In the genomic region with DNA sequence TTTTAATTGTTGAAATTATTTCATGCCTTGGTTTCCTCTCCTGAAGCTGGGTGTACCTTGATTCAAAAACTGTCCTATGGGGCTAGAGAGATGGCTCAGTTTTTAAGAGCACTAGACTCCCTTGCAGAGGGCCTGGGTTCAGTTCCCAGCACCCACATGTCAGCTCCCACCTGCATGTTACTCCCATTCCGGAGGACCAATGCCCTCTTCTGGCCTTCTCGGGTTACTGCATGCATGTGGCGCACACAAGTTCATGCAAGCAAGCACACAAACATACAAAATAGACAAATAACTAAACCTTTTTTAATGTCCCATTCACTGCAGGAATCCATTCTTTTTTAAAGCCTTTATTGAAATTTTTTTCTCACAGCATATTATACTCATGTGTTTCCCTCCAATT, we compare ENCODE assay signal across 22 mouse cellular contexts. TPM values are rescaled to one million over a fixed set of nuclear protein-coding genes. Genes with fewer than 3 reads are reported as not detected.
DNase-seq lines count a peak whose midpoint lies in the region; ATAC-seq and TF ChIP-seq lines count a peak whose summit lies in the region.
"Had no signal": no experiment of that assay in that cellular context is flagged by ENCODE, and none has a peak within 500 bp of the region (broad histone marks: within the 10 kb centered on the region; RNA-seq: fewer than 3 reads in every experiment).

No protein-coding gene starts in this region.

- H3K79me2 ChIP-seq in MEL (ENCODE audit: control insufficient read depth, insufficient read depth, low read length, poor library complexity) = no peaks in the 10 kb centered on the region

- H3K4me3 ChIP-seq in kidney, adult 2 months (ENCODE audit: insufficient read depth, low read depth, low read length) = no peak overlapping the region
- no peak overlapping the region for H3K4me3 ChIP-seq in lung, postnatal 0 days (ENCODE audit: low read depth, low read length)
- no peak overlapping the region for H3K4me3 ChIP-seq in MEL (ENCODE audit: control insufficient read depth in 1 of 2, insufficient read depth in 1 of 2, low read depth in 2 of 2, low read length in 2 of 2)
- no peak overlapping the region for H3K4me3 ChIP-seq in bone marrow, adult 2 months (replicated peaks; ENCODE audit: control insufficient read depth, low read depth, low read length)
- H3K4me3 ChIP-seq: embryonic facial prominence, embryonic 10.5 days; forebrain, embryonic 12.5 days; hindbrain, embryonic 12.5 days; kidney, embryonic 15.5 days; limb, embryonic 15.5 days; midbrain, embryonic 15.5 days had no signal

- no peak overlapping the region for H3K9ac ChIP-seq in lung, postnatal 0 days (replicated peaks; ENCODE audit: low read depth)
- no peak overlapping the region for H3K9ac ChIP-seq in MEL (ENCODE audit: control insufficient read depth, low read depth, low read length, poor library complexity, severe bottlenecking)
- H3K9ac ChIP-seq: forebrain, embryonic 12.5 days; hindbrain, embryonic 12.5 days; kidney, embryonic 15.5 days; limb, embryonic 15.5 days; midbrain, embryonic 15.5 days had no signal

- DNase-seq in kidney, adult 2 months = no peak
- DNase-seq in kidney, adult 9 months = no peak
- DNase-seq in lung, postnatal 0 days (ENCODE audit: low spot score) = no peak
- no peak for DNase-seq in lung, postnatal 4 days
- peak; percentile 7 for DNase-seq in MEL (ENCODE audit: low read depth, low spot score)
- no peak for DNase-seq in urinary bladder, postnatal 25 days (ENCODE audit: low spot score)
- DNase-seq in left cerebral cortex, postnatal 25 days (ENCODE audit: low spot score in 2 of 2) = no peak
- DNase-seq: cerebellum, adult 8-10 months; gastrocnemius, postnatal 14 days; heart, postnatal 10 days; layer of hippocampus, postnatal 36 days; right cerebral cortex, postnatal 4 days; thymus, postnatal 36 days had no signal

- no peak overlapping the region for H3K27ac ChIP-seq in kidney, adult 2 months (ENCODE audit: insufficient read depth, low read depth, low read length)
- no peak overlapping the region for H3K27ac ChIP-seq in lung, postnatal 0 days (ENCODE audit: low read length)
- H3K27ac ChIP-seq in MEL (ENCODE audit: control insufficient read depth, low read depth, low read length) = no peak overlapping the region
- no peak overlapping the region for H3K27ac ChIP-seq in bone marrow, adult 2 months (ENCODE audit: control insufficient read depth, insufficient read depth, low read depth, low read length, poor library complexity)
- H3K27ac ChIP-seq: embryonic facial prominence, embryonic 10.5 days; forebrain, embryonic 12.5 days; hindbrain, embryonic 12.5 days; kidney, embryonic 15.5 days; limb, embryonic 15.5 days; midbrain, embryonic 15.5 days had no signal

- no peak overlapping the region for H3K4me2 ChIP-seq in lung, postnatal 0 days (replicated peaks; ENCODE audit: low read depth, low read length)
- H3K4me2 ChIP-seq: forebrain, embryonic 12.5 days; hindbrain, embryonic 12.5 days; kidney, embryonic 15.5 days; limb, embryonic 15.5 days; midbrain, embryonic 15.5 days had no signal

- TF ChIP-seq RAD21 in MEL (IDR thresholded peaks at IDR 0.05; ENCODE audit: low read depth, low read length) = no peak

- intact Hi-C loops in left cerebral cortex, postnatal 25 days (cut with DNase I) = no loop called here

- WGBS in kidney, adult 2 months = 98% methylated on average over 3 of the region's 3 CpGs
- 99% methylated on average over 3 of the region's 3 CpGs for WGBS in lung, postnatal 0 days
- 86% methylated on average over 3 of the region's 3 CpGs for WGBS in bone marrow, adult 2 months

- H3K27me3 ChIP-seq in kidney, adult 2 months (replicated peaks; ENCODE audit: control insufficient read depth, insufficient read depth, low read length) = no peaks in the 10 kb centered on the region
- H3K27me3 ChIP-seq in lung, postnatal 0 days (replicated peaks; ENCODE audit: insufficient read depth, low read length) = no peaks in the 10 kb centered on the region
- no peaks in the 10 kb centered on the region for H3K27me3 ChIP-seq in MEL (ENCODE audit: control insufficient read depth in 1 of 2, insufficient read depth in 2 of 2, low read length in 2 of 2)
- H3K27me3 ChIP-seq: forebrain, embryonic 12.5 days; hindbrain, embryonic 12.5 days; kidney, embryonic 15.5 days; limb, embryonic 15.5 days; midbrain, embryonic 15.5 days had no signal

- ATAC-seq in lung, postnatal 0 days = no peak
- ATAC-seq: inflammation-experienced regulatory T-cells, adult 6 months; midbrain, embryonic 15.5 days had no signal

- no peak for TF ChIP-seq POLR2A in kidney, adult 2 months (IDR thresholded peaks at IDR 0.05; ENCODE audit: low read depth, low read length)
- TF ChIP-seq POLR2A in MEL (IDR thresholded peaks at IDR 0.05; ENCODE audit: control insufficient read depth in 1 of 2, insufficient read depth in 1 of 2, low read depth in 1 of 2, low read length in 2 of 2, poor library complexity in 1 of 2) = no peak
- TF ChIP-seq POLR2A in bone marrow, adult 2 months (IDR thresholded peaks at IDR 0.05; ENCODE audit: borderline replicate concordance, control insufficient read depth, low read depth, low read length) = no peak

- 0 out of 2 replicates have a peak, but pooled peaks cover 3% of the 10 kb centered on the region for H3K4me1 ChIP-seq in kidney, adult 2 months (ENCODE audit: control insufficient read depth, insufficient read depth, low read length)
- H3K4me1 ChIP-seq in lung, postnatal 0 days (ENCODE audit: insufficient read depth, low read depth, low read length) = peaks cover 10% of the 10 kb centered on the region
- H3K4me1 ChIP-seq in MEL (ENCODE audit: control insufficient read depth in 1 of 2, insufficient read depth in 2 of 2, low read length in 2 of 2) = no peaks in the 10 kb centered on the region
- no peaks in the 10 kb centered on the region for H3K4me1 ChIP-seq in bone marrow, adult 2 months (ENCODE audit: control insufficient read depth, insufficient read depth, low read length)
- H3K4me1 ChIP-seq: forebrain, embryonic 12.5 days; hindbrain, embryonic 12.5 days had no signal

- no peak for TF ChIP-seq EP300 in lung, postnatal 0 days (IDR thresholded peaks at IDR 0.05)
- TF ChIP-seq EP300 in MEL (IDR thresholded peaks at IDR 0.05; ENCODE audit: low read depth in 1 of 2, low read length in 2 of 2) = no peak

- H3K9me3 ChIP-seq in lung, postnatal 0 days (ENCODE audit: low read length) = no peaks in the 10 kb centered on the region
- no peaks in the 10 kb centered on the region for H3K9me3 ChIP-seq in MEL (replicated peaks; ENCODE audit: insufficient read depth, low read length)
- H3K9me3 ChIP-seq: forebrain, embryonic 12.5 days; G1E; limb, embryonic 15.5 days; midbrain, embryonic 15.5 days had no signal

- no peaks in the 10 kb centered on the region for H3K36me3 ChIP-seq in kidney, adult 2 months (ENCODE audit: control insufficient read depth, insufficient read depth, low read length)
- H3K36me3 ChIP-seq in lung, postnatal 0 days (ENCODE audit: insufficient read depth, low read length) = no peaks in the 10 kb centered on the region
- H3K36me3 ChIP-seq in MEL (ENCODE audit: control insufficient read depth in 1 of 2, insufficient read depth in 2 of 2, low read length in 2 of 2) = no peaks in the 10 kb centered on the region
- H3K36me3 ChIP-seq: G1E; limb, embryonic 15.5 days; midbrain, embryonic 15.5 days had no signal

- TF ChIP-seq CTCF in kidney, adult 2 months (conservative IDR thresholded peaks at IDR 0.05; ENCODE audit: insufficient read depth, insufficient read length, low read depth, low read length) = 0 out of 2 replicates have a peak, but pooled peaks have one; percentile 6
- peak; percentile 54 for TF ChIP-seq CTCF in lung, postnatal 0 days (IDR thresholded peaks at IDR 0.05)
- 0 out of 6 replicates have a peak, but pooled peaks of 1 of the 3 experiments have one; percentile 7 for TF ChIP-seq CTCF in MEL (IDR thresholded peaks at IDR 0.05 in 2 of 3, conservative IDR thresholded peaks at IDR 0.05 in 1 of 3; ENCODE audit: control insufficient read depth in 1 of 3, insufficient read depth in 1 of 3, low read depth in 2 of 3, low read length in 3 of 3, poor library complexity in 1 of 3, severe bottlenecking in 1 of 3)
- TF ChIP-seq CTCF in bone marrow, adult 2 months (IDR thresholded peaks at IDR 0.05; ENCODE audit: control insufficient read depth, insufficient read depth, low read length) = peak; percentile 18; the same call in 1 of the 2 replicates

TF ChIP-seq in MEL, 35 proteins besides CTCF, POLR2A, EP300 and RAD21:
- TF ChIP-seq NRF1 (IDR thresholded peaks at IDR 0.05; ENCODE audit: insufficient read depth, low read depth, low read length, poor library complexity, severe bottlenecking) (no peak), RCOR1 (IDR thresholded peaks at IDR 0.05; ENCODE audit: low read depth, low read length) (no peak), MYB (IDR thresholded peaks at IDR 0.05; ENCODE audit: low read depth, low read length) (no peak), CHD2 (IDR thresholded peaks at IDR 0.05; ENCODE audit: low read length) (no peak), E2F4 (IDR thresholded peaks at IDR 0.05; ENCODE audit: borderline replicate concordance, low read depth, low read length) (no peak), MAFK (IDR thresholded peaks at IDR 0.05; ENCODE audit: borderline replicate concordance, low read depth, low read length) (no peak), HCFC1 (IDR thresholded peaks at IDR 0.05; ENCODE audit: low read depth, low read length) (no peak), ZMIZ1 (IDR thresholded peaks at IDR 0.05; ENCODE audit: low read depth, low read length) (no peak), ZKSCAN1 (IDR thresholded peaks at IDR 0.05; ENCODE audit: low read depth, low read length) (no peak), MAX (IDR thresholded peaks at IDR 0.05; ENCODE audit: low read length) (no peak), MEF2A (IDR thresholded peaks at IDR 0.05; ENCODE audit: extremely low read depth, insufficient replicate concordance, low read depth, low read length, poor library complexity, severe bottlenecking) (no peak), ETS1 (IDR thresholded peaks at IDR 0.05; ENCODE audit: low read depth, low read length) (no peak), SMC3 (IDR thresholded peaks at IDR 0.05; ENCODE audit: low read depth, low read length) (no peak)

RNA-seq across cellular contexts. Expression of a gene that starts 58.4 kb away (rescaled TPM):
- polyA plus RNA-seq in kidney, adult 2 months (2012; rRNA removed) = 2.2 and 2.6 TPM in 2 replicates
- 19.7 and 32.7 TPM in 2 replicates for polyA plus RNA-seq in lung, postnatal 0 days (2015; fragmentation: Nextera tagmentation; extraction: Ambion mirVana)
- not detected in 2 replicates for total RNA-seq in MEL (2012; rRNA removed)
- not detected for polyA plus RNA-seq in MEL (2012; ENCODE audit: insufficient read depth in 1 of 2, insufficient read length in 2 of 2, low read depth in 1 of 2, low replicate concordance in 2 of 2, missing spikeins in 1 of 2)
- polyA plus RNA-seq in bone marrow, adult 2 months (2011; ENCODE audit: insufficient read depth, insufficient read length, low replicate concordance, missing spikeins) = 1.0 and 2.1 TPM in 2 replicates
- 100 to 1,000 TPM; 171 to 187 TPM for total RNA-seq in left cerebral cortex, postnatal 25 days (2021)
- polyA plus RNA-seq: G1E had no signal
